Mouse (Mus musculus) kidney, adult 18-20 months (tissue): ENCODE results near the gene Hmgb1.

Experiments
- DNase-seq: peaks from one replicate; pipeline ENCODE4 v3.0.0; 2021

The Hmgb1 gene

DNA sequence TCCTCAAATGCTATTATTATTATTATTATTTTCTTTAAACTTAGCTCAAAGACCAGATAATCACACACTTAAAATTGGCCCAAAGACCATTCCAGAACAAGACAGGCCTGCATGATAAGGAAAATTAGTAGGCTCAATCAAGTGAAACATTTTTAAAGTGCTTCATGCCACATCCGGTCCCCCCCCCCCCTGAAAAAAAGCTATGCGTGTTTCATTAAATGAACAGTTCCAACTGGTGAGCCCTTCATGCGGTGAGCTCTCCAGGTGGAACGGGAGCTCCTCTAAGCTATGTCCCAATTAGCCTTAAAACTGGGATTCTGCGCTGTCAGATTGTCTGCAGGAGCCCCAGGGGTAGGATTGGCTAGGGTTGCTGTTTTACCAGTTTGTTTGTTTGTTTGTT, 168.0 kb downstream of the Hmgb1 start:
- DNase-seq, result no peak

DNA sequence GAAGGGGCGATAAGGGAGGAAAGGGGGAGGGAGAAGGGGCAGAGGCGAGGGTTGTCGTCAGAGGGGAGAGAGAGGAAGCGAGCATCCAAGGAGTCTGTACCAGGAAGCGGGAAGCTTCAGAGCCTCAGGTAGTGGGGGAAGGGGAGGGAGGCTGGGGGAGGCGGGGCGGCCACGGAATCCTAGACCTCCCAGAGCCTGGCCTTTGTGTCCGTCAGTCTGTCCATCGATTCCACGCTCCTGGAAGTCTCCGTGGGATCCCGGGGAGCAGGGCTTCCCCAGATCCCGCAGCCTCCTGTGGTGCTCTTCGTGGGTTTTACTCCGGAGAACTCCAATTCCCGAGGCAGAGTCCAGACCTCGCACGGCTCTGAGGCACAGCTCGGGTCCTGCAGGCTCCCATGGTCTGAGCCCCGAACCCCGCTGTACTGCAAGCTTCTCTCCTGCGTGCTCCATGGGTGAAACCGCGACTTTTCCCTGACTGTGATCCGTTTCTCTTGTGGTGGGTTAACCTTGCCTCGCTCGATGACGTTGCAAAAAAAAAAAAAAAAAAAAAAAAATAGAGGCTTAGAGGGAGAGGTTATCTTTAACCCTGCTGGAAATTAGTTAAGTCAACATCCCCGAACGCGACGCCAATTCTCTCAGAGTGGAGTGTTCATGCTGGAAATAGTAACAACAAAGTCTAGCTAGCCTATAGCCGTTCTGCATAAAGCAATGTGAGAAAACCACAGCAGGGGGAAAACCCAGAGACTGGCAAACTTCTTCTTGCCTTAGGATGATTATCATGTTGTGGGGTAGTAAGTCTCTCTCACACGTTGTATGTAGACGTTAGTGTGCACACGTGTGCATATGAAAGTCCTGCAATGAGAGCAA, 168.7 kb downstream of the Hmgb1 start:
- DNase-seq, result peak; percentile 54

DNA sequence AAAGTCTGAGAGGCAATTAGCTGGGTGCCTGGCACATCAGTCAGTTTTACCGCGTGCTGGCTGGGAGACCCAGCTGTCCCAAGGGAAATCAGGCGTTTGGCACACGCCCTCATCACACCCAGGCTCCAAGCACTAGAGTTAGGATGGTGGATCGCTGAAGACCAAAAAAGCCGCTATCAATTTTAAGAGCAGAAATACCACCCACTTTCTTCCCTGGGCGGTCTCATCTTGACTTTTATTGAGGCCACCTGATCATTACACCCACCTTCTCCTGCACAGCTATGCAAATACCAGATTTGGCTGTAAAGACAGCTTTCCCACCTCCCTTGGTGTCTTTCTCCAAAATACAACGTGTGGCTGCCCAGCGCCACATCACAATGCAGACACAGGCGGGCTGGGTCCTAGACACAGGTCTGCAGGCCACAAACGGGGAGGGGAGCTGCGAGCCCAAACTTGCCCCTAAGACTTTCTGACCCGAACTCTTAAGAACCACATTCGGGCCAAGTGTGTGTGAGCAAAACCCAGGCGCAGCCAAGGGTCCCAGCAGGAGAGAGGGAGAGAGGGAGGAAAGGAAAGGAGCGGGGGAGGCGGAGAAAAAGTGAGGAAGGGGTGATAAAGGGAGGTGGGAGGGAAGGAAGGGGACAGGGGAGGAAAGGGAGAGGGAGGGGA, 169.6 kb downstream of the Hmgb1 start:
- DNase-seq, result no peak

DNA sequence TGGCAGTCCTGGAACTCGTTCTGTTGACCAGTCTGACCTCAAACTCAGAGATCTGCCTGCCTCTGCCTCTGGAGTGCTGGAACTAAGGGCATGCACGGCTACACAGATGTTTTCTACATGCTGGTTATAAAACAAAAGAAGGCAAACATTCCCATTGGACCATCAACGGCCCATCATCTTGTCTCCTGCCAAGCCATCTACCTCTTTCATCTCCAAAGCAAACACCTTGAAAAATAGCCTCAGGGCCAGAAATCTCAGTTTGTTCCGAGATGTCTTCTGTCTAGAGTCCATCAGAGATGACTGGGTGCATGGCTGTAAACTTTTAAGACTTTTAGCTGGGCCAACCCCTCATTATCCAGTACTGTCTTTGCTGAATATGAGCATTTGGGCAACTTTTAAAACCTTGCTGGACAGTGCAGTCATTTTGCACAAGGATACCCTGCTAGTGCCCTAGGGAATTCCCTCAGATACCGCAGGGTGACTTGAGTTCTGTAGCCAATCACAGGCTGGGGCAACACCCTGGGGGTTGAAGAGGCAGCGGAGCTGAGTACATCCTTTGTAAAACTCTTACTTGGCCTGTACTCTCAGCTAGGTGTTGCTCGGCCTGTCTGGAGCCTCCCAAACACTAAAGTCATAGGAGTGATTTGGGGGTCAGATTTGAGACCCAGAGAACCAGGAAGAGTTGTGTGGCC, 170.3 kb downstream of the Hmgb1 start:
- no peak for DNase-seq

DNA sequence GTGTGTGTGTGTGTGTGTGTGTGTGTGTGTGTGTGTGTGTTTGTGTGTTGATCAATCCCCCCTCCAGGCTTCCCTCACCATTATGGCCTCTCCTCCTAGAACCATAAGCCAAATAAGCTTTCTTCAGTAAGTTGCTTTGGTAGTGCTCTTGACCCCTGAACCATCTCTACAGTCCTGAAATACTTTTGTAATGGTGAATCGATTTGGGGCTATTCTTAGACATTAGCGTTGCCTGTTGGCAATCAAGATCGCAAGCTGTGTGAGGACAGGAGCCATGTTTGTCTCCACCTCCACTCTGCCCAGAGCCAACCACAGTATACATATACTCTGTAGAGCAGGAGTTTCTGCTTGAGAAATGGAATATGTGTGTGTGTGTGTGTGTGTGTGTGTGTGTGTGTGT, 175.2 kb downstream of the Hmgb1 start:
- no peak for DNase-seq

DNA sequence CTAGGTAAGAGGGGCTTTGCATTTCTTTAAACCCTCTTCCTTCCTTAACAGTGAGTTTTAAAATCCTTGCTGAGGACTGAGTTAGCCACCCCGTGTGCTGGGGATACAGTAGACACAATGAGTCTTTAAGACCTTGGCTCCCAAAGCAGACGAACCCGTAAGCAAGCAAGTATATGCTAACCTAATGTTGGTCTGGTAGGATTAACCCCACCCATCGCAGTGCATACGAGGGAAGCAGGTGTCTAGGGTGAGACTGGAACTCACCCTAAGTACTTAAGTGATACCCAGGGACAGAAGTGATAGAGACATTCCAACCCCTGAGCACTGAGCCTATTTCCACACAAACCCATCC, 177.0 kb downstream of the Hmgb1 start:
- peak; percentile 57 for DNase-seq

DNA sequence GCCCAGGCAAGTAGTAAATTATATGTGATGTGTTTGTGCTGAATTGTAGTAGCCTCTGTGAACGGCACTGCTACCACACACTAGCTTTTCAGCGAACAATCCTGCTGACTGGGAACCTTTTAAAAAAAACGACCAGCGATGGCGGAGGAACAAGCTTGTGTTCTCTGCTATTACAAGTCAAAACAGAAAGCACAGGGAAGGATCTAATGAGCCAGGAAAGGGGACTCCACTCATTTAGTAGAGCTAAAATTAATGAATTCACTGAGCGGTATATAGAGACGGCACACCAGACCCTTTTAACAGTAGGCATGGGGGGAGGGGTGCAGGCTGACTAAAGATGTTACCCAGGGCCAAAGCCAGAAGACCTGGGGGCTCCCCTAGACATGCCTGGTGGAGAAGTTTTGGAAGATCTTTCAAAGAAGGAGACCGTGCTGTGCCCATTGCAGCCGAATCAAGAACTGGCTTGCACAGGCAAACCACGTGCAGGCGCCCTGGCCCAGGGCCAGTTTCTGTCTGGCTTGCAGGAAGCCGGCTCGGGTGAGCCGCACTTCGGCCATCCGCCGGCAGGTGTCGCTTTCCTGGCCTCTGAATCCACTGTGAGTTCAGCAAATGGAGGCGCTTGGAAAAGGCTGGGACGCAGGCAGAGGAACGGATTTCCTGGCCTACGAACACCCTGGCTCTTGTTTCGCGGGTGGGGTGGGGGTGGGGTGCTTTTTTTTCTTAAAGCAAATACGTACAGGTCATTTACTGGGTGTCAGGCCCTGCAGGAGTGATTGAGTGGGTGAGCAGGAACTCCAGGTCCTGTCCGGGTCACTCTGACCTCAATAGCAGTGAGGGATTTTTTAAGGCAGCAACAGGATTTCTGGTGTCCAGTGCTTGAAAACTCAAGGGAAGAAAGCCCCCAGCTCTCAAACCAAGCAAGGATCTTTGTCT, 177.7 kb downstream of the Hmgb1 start:
- DNase-seq, result peak; percentile 100

DNA sequence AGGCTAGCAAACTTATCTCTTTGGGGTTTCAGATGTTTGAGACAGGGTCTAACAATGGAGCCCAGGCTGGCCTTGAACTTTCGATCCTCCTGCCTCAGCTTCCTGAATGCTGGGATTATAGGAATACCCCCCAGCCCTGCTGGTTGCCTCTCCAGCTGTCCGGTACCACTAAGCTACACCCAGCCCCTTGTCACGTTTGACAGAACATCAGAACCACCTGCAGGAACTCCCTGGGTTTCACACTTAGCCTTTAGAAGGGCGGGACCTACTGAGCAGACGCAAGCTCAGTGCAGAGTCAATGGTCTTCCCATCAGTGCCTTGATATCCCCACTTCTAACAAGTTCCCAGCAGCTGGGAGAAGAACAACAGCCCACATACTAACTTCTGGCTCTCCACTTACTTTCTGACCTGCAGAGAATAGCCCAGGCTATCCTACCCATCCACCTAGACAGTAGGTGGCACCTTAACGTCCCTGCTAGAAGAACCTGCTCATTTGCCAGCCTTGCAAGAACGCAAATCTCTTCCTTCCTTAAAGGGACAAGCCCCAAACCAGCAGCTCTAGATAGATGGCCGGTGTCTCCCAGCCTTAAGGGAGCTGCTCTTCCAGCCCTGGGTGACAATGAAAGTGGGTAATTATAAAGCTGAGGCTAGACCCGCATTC, 178.5 kb downstream of the Hmgb1 start:
- peak; percentile 63 for DNase-seq

DNA sequence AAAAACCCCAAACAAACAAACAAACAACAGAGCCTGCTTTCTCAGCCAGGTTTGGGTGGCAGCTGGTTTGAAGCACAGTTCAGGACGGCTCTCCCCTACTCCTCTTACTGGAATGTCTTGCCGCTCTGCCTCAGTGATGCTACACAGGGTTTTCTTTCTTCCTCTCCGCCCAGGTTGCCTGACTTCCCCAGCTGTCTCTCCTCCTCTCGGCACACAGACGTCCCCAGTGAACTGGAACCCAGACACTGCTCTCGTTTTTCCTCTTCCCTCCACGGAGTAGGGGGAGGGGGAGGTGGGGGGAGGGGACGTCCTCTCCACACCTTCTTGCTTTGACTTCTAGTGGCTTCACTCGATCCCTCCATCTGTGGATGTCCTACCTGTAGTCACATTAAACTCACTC, 179.2 kb downstream of the Hmgb1 start:
- DNase-seq, result no peak

DNA sequence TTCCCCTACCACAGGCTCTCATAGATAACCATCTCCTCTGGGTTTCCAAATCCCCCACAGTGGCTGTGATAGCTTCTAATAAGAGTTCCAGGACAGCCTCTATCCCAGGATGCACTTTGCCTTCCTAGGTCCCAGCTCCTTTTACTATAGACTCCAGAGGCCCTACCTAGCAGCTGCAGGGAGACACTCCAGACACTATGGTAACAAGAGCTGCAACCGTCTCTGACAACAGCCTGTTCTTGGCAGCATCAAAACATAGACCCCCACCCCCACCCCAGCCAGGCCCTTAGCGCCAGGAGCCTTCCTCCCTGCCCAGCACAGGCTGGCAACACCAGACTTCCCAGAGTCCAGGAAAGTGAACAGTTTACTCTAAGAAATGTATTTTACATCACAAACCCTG, 181.2 kb downstream of the Hmgb1 start:
- no peak for DNase-seq

DNA sequence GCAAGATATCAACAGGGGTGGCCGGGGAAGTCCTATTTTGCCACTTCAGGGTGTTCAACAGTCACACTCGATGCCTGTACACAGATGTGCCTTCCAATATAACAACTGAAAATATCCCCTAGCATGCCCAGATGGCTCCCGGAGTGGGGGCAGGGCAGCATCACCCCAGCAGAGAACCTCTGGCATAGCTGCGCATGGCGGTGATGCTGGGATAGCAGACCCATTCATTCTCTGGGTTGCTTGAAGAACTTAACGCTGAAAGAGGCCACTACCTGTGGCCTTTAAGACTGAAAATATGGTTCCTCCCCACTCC, 181.5 kb downstream of the Hmgb1 start:
- peak; percentile 70 for DNase-seq

DNA sequence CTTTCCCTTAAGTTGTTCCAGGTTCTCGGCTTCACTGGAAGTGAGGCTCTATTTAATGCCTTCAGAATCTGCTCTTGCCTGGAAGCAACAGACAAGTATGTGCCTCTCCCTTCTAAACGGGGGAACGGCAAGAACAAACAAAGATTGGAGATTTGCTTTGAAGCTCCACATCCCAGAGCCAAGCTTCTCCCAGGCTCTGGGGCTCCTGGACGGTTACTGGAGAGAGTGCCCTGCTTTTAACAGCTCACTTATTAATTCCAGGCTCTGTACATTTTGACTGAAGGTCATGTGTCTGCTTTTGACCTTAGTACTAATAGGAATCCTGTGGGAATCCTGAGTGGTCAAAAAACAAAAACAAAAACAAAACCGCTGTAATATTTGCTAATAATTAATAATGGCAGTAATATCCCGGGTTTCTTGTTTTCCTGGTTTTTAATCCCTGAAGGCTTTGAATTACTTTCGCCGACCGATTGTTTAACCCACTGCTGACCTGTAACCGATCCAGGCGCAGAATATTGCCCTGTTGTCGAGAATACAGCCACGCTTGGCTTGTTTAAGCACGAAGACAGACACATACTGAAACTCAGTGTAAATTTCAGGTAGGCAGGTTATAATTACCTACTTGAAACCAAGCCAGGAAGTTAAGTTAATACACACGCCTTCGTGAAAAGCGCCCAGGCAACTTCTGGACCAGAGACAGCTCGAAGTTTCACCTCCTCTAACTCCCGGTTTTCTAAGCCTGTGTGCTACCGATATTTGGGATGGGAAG, 182.1 kb downstream of the Hmgb1 start:
- peak; percentile 51 for DNase-seq

DNA sequence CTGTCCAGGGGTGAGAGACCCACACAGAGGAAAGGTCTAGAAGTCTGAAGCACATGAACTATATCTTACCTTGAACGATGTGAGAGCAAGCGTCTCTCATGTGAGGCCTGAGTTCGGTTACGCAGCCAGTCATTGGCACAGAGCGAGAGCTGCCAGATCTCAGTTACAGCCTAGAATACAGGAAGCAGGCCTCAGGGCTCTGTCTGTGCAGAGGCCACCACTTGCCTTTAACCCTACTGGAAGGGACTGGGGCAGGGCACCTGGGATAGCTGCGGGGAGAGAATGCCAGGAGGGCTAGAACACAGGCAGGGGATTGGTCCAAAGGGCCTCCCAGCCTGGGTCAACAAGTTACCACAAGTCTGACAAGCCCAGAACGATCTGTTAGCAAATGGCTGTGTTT, 184.5 kb downstream of the Hmgb1 start:
- DNase-seq, result no peak

DNA sequence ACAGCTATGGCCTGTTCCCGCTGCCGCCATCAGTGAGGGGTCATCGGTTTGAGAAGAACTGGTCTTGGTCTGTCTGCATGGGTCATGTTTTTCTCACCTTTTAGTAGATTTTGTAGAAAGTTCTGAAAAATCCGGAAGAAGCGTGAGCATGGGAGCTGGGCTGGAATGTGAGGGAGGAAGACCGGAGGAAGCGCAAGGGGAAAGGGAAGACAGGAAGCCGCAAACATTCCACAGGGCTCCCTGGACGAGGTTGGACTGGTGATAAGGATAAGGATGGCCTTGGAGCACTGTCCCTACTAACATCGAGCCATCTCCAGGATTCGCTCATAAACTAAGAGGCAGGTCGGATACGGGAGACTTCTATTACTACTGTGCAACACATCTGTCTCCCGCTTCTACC, 185.8 kb downstream of the Hmgb1 start:
- no peak for DNase-seq

DNA sequence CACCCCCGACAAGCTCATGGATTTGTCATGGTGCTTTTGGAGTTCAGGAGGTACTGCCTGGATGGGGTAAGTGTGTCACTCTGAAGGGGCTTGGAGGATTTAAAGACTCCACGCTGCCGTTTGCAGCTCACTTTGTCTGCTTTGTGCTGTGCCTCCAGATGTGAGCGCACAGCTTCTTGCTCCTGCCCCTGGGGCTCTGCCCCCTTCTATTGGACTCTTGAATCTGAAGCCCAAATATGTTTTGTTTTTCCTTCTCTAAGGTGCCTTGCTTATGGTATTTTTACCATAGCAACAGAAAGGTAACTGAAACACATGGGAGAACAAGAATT, 187.6 kb downstream of the Hmgb1 start:
- no peak for DNase-seq
